Mouse (Mus musculus): ENCODE data around the gene Arhgef39. TPM values are rescaled to one million over a fixed set of nuclear protein-coding genes. Genes with fewer than 3 reads are reported as not detected.

Arhgef39 gene
- polyA plus RNA-seq, 1 experiment from 2014 or later, result 2.4 TPM

GRCm38 (mm10) chr4:43477857-43478533 is 21.5 kb downstream of the Arhgef39 start:
- Histone ChIP-seq H3K4me1 (ENCODE audit: insufficient read depth, low read depth, low read length) (peaks cover 3% of the 10 kb centered on the region; the same call in 1 of the 2 replicates), H3K9me3 (ENCODE audit: low read length) (no peaks in the 10 kb centered on the region), H3K27ac (ENCODE audit: low read length) (peak overlapping the region; percentile 62), H3K9ac (replicated peaks; ENCODE audit: low read depth) (no peak overlapping the region), H3K4me2 (replicated peaks; ENCODE audit: low read depth, low read length) (peak overlapping the region; percentile 52), H3K27me3 (replicated peaks; ENCODE audit: insufficient read depth, low read length) (no peaks in the 10 kb centered on the region), H3K4me3 (ENCODE audit: low read depth, low read length) (peak overlapping the region; percentile 24; the same call in 1 of the 2 replicates), H3K36me3 (ENCODE audit: insufficient read depth, low read length) (no peaks in the 10 kb centered on the region)
- TF ChIP-seq CTCF (IDR thresholded peaks at IDR 0.05) (peak; percentile 78), EP300 (IDR thresholded peaks at IDR 0.05) (no peak)
- WGBS, result 12% methylated on average over 11 of the region's 11 CpGs
- DNase-seq (ENCODE audit: low spot score) (peak; percentile 97), ATAC-seq (peak; percentile 98)

GRCm38 (mm10) chr4:43476604-43477003 is 22.9 kb downstream of the Arhgef39 start:
- no peaks in the 10 kb centered on the region for H3K9me3 ChIP-seq (ENCODE audit: low read length)
- WGBS, result 84% methylated on average over 6 of the region's 6 CpGs
- H3K27ac ChIP-seq (ENCODE audit: low read length), result no peak overlapping the region
- no peaks in the 10 kb centered on the region for H3K36me3 ChIP-seq (ENCODE audit: insufficient read depth, low read length)
- DNase-seq (ENCODE audit: low spot score) (no peak), ATAC-seq (no peak)
- TF ChIP-seq EP300 (IDR thresholded peaks at IDR 0.05) (no peak), CTCF (IDR thresholded peaks at IDR 0.05) (peak; percentile 37)
- H3K4me2 ChIP-seq (replicated peaks; ENCODE audit: low read depth, low read length), result no peak overlapping the region
- no peak overlapping the region for H3K9ac ChIP-seq (replicated peaks; ENCODE audit: low read depth)
- H3K4me3 ChIP-seq (ENCODE audit: low read depth, low read length), result no peak overlapping the region
- H3K4me1 ChIP-seq (ENCODE audit: insufficient read depth, low read depth, low read length), result peaks cover 3% of the 10 kb centered on the region; the same call in 1 of the 2 replicates
- no peaks in the 10 kb centered on the region for H3K27me3 ChIP-seq (replicated peaks; ENCODE audit: insufficient read depth, low read length)

GRCm38 (mm10) chr4:43473636-43474035 is 25.9 kb downstream of the Arhgef39 start:
- Histone ChIP-seq H3K27ac (ENCODE audit: low read length) (no peak overlapping the region), H3K4me2 (replicated peaks; ENCODE audit: low read depth, low read length) (no peak overlapping the region), H3K9ac (replicated peaks; ENCODE audit: low read depth) (no peak overlapping the region), H3K4me3 (ENCODE audit: low read depth, low read length) (no peak overlapping the region), H3K36me3 (ENCODE audit: insufficient read depth, low read length) (no peaks in the 10 kb centered on the region), H3K4me1 (ENCODE audit: insufficient read depth, low read depth, low read length) (peaks cover 3% of the 10 kb centered on the region; the same call in 1 of the 2 replicates), H3K9me3 (ENCODE audit: low read length) (no peaks in the 10 kb centered on the region), H3K27me3 (replicated peaks; ENCODE audit: insufficient read depth, low read length) (no peaks in the 10 kb centered on the region)
- ATAC-seq (no peak), DNase-seq (ENCODE audit: low spot score) (no peak)
- 53% methylated on average over 1 of the region's 1 CpGs for WGBS
- TF ChIP-seq CTCF (IDR thresholded peaks at IDR 0.05), result no peak
- TF ChIP-seq EP300 (IDR thresholded peaks at IDR 0.05), result no peak

- no peak for ATAC-seq
- Histone ChIP-seq H3K27ac (ENCODE audit: low read length) (no peak overlapping the region), H3K4me2 (replicated peaks; ENCODE audit: low read depth, low read length) (no peak overlapping the region), H3K4me3 (ENCODE audit: low read depth, low read length) (no peak overlapping the region), H3K27me3 (replicated peaks; ENCODE audit: insufficient read depth, low read length) (no peaks in the 10 kb centered on the region), H3K4me1 (ENCODE audit: insufficient read depth, low read depth, low read length) (no peaks in the 10 kb centered on the region), H3K9me3 (ENCODE audit: low read length) (no peaks in the 10 kb centered on the region), H3K36me3 (ENCODE audit: insufficient read depth, low read length) (no peaks in the 10 kb centered on the region), H3K9ac (replicated peaks; ENCODE audit: low read depth) (no peak overlapping the region)
- TF ChIP-seq EP300 (IDR thresholded peaks at IDR 0.05), result no peak
- no peak for TF ChIP-seq CTCF (IDR thresholded peaks at IDR 0.05)
- 87% methylated on average over 10 of the region's 10 CpGs for WGBS
- DNase-seq (ENCODE audit: low spot score), result no peak
These were observed 29.2 kb downstream of the Arhgef39 start for GRCm38 (mm10) chr4:43470301-43470700.

- no peak for ATAC-seq
- no peaks in the 10 kb centered on the region for H3K4me1 ChIP-seq (ENCODE audit: insufficient read depth, low read depth, low read length)
- H3K9me3 ChIP-seq (ENCODE audit: low read length), result no peaks in the 10 kb centered on the region
- H3K36me3 ChIP-seq (ENCODE audit: insufficient read depth, low read length), result no peaks in the 10 kb centered on the region
- H3K9ac ChIP-seq (replicated peaks; ENCODE audit: low read depth), result no peak overlapping the region
- no peaks in the 10 kb centered on the region for H3K27me3 ChIP-seq (replicated peaks; ENCODE audit: insufficient read depth, low read length)
- no peak overlapping the region for H3K27ac ChIP-seq (ENCODE audit: low read length)
- DNase-seq (ENCODE audit: low spot score), result no peak
- no peak overlapping the region for H3K4me3 ChIP-seq (ENCODE audit: low read depth, low read length)
- WGBS, result 85% methylated on average over 7 of the region's 7 CpGs
- no peak for TF ChIP-seq CTCF (IDR thresholded peaks at IDR 0.05)
- TF ChIP-seq EP300 (IDR thresholded peaks at IDR 0.05), result no peak
- no peak overlapping the region for H3K4me2 ChIP-seq (replicated peaks; ENCODE audit: low read depth, low read length)
These were observed 32.6 kb downstream of the Arhgef39 start for GRCm38 (mm10) chr4:43466872-43467271.

GRCm38 (mm10) chr4:43465935-43466334 is 33.6 kb downstream of the Arhgef39 start:
- Histone ChIP-seq H3K9ac (replicated peaks; ENCODE audit: low read depth) (no peak overlapping the region), H3K27me3 (replicated peaks; ENCODE audit: insufficient read depth, low read length) (no peaks in the 10 kb centered on the region), H3K27ac (ENCODE audit: low read length) (no peak overlapping the region), H3K4me3 (ENCODE audit: low read depth, low read length) (no peak overlapping the region), H3K36me3 (ENCODE audit: insufficient read depth, low read length) (no peaks in the 10 kb centered on the region), H3K9me3 (ENCODE audit: low read length) (no peaks in the 10 kb centered on the region), H3K4me1 (ENCODE audit: insufficient read depth, low read depth, low read length) (no peaks in the 10 kb centered on the region), H3K4me2 (replicated peaks; ENCODE audit: low read depth, low read length) (no peak overlapping the region)
- no peak for TF ChIP-seq CTCF (IDR thresholded peaks at IDR 0.05)
- no peak for TF ChIP-seq EP300 (IDR thresholded peaks at IDR 0.05)
- WGBS, result 70% methylated on average over 6 of the region's 6 CpGs
- DNase-seq (ENCODE audit: low spot score) (no peak), ATAC-seq (no peak)
